Mouse (Mus musculus) liver, embryonic 14.5 days (tissue): ENCODE measurements around the gene Sycn. TPM values are rescaled to one million over a fixed set of nuclear protein-coding genes. Genes with fewer than 3 reads are reported as not detected.
A peak's percentile ranks its signal among the peaks of the same experiment; 100 is the strongest.

Experiments used
- ATAC-seq: fragments of 200-750 bp; cut with Nextera tagmentation; 2 replicates; pipeline ENCODE4 v1.8.0; 2017; ENCODE audit warnings: moderate number of reproducible peaks, mild to moderate bottlenecking, moderate library complexity; ENCODE audit not compliant: insufficient read depth
- DNase-seq, 3 experiments: peaks; one replicate each; pipeline ENCODE4 v3.0.0-alpha.2; 2012 to 2013; ENCODE audit warnings: low read depth in 3 of 3, low spot score in 3 of 3
- H3K27ac ChIP-seq: fragments of 300-500 bp; sonication (generic); 2 replicates; pipeline ENCODE4 v1.5.1; 2014; ENCODE audit warnings: moderate library complexity, mild to moderate bottlenecking, control low read depth, inconsistent platforms
- H3K27me3 ChIP-seq: fragments of 300-500 bp; sonication (generic); 2 replicates; pipeline ENCODE4 v1.6.1; 2014; ENCODE audit warnings: mild to moderate bottlenecking, low read length, moderate library complexity; ENCODE audit not compliant: control insufficient read depth, insufficient read depth
- H3K36me3 ChIP-seq: fragments of 300-500 bp; sonication (generic); replicated peaks from 2 replicates; pipeline ENCODE4 v1.6.1; 2014; ENCODE audit warnings: low read depth; ENCODE audit not compliant: control insufficient read depth, insufficient read depth
- H3K4me1 ChIP-seq, 2 experiments: fragments of 200-500 bp in 1 of 2; fragments of 300-500 bp in 1 of 2; sonication (generic) in 1 of 2; replicated peaks; 2 replicates each; pipeline ENCODE4 v1.6.1; 2012 to 2014; ENCODE audit warnings: antibody characterized with exemption in 1 of 2, inconsistent platforms in 1 of 2, low read length in 1 of 2; ENCODE audit not compliant: control insufficient read depth in 2 of 2, insufficient read depth in 2 of 2
- H3K4me2 ChIP-seq: fragments of 300-500 bp; sonication (generic); 2 replicates; pipeline ENCODE4 v1.6.1; 2014; ENCODE audit warnings: low read depth, mild to moderate bottlenecking, control low read depth, moderate library complexity
- H3K4me3 ChIP-seq, 2 experiments: fragments of 200-500 bp in 1 of 2; fragments of 300-500 bp in 1 of 2; sonication (generic) in 1 of 2; 2 replicates each; pipeline ENCODE4 v1.5.1; 2012 to 2014; ENCODE audit warnings: low read depth in 2 of 2, low read length in 2 of 2, mild to moderate bottlenecking in 2 of 2, control low read depth in 1 of 2, inconsistent platforms in 1 of 2, moderate library complexity in 1 of 2; ENCODE audit not compliant: insufficient read depth in 1 of 2
- H3K9ac ChIP-seq: fragments of 300-500 bp; sonication (generic); replicated peaks from 2 replicates; pipeline ENCODE4 v1.6.1; 2014; ENCODE audit warnings: mild to moderate bottlenecking, control low read depth, moderate library complexity
- H3K9me3 ChIP-seq: fragments of 300-500 bp; sonication (generic); 2 replicates; pipeline ENCODE4 v1.6.1; 2016; ENCODE audit warnings: low read length, mixed read lengths; ENCODE audit not compliant: control insufficient read depth
- CTCF ChIP-seq: IDR thresholded peaks from 2 replicates; pipeline ENCODE4 v1.5.1; 2016; ENCODE audit warnings: antibody characterized with exemption, low read depth, control low read depth
- EP300 ChIP-seq: IDR thresholded peaks from 2 replicates; pipeline ENCODE4 v1.6.1; 2016; ENCODE audit warnings: antibody characterized with exemption, low read depth
- WGBS: fragments of 180-500 bp; shearing (Covaris S2); extraction: QIAGEN DNeasy Blood & Tissue Kit; methylation state at CpG from one replicate; pipeline ENCODE4 v1.1.7; 2014; ENCODE audit not compliant: insufficient replicate concordance; 5-methylcytosine and 5-hydroxymethylcytosine counted together
- microRNA-seq: library from miRNA; unstranded; fragments of <30 nt; microRNA quantifications from one replicate; pipeline ENCODE4, GENCODE M21; 2016
- polyA plus RNA-seq, 2 experiments: library from polyadenylated mRNA; depleted of rRNA in 1 of 2; stranded (reverse) in 1 of 2; unstranded in 1 of 2; fragments of >200 nt; fragmentation: Nextera tagmentation in 1 of 2; extraction: Ambion mirVana in 1 of 2; gene quantifications; 2 replicates each; pipeline versions ENCODE4 v1.2.1 to v1.2.3; 2012 to 2014

The Sycn gene
- polyA plus RNA-seq, 2 experiments: not detected

- 26% methylated on average over 4 of the region's 4 CpGs for WGBS
- Histone ChIP-seq H3K4me2 (peak overlapping the region; percentile 76), H3K36me3 (no peaks in the 10 kb centered on the region; the same call in 1 of the 2 replicates), H3K27me3 (no peaks in the 10 kb centered on the region), H3K9ac (peak overlapping the region; percentile 47), H3K4me3 (no peak overlapping the region), H3K27ac (peak overlapping the region; percentile 95), H3K4me1 (peaks cover 63 to 75% of the 10 kb centered on the region in 2 experiments), H3K9me3 (no peaks in the 10 kb centered on the region)
- DNase-seq (peak in 1 of 3 experiments; percentile 62), ATAC-seq (peak; percentile 42)
- peak; percentile 51 for TF ChIP-seq EP300
- TF ChIP-seq CTCF: no peak; the same call in 1 of the 2 replicates
Measured at GRCm38 (mm10) chr7:28584468-28584867, 43.8 kb downstream of the Sycn start.

GRCm38 (mm10) chr7:28585001-28585400, 44.3 kb downstream of the Sycn start:
- DNase-seq (no peak), ATAC-seq (no peak)
- Histone ChIP-seq H3K9ac (peak overlapping the region; percentile 47; the same call in 1 of the 2 replicates), H3K4me2 (peak overlapping the region; percentile 76), H3K9me3 (no peaks in the 10 kb centered on the region), H3K27ac (peak overlapping the region; percentile 95), H3K4me3 (no peak overlapping the region), H3K27me3 (no peaks in the 10 kb centered on the region), H3K36me3 (no peaks in the 10 kb centered on the region; the same call in 1 of the 2 replicates), H3K4me1 (peaks cover 58 to 72% of the 10 kb centered on the region in 2 experiments)
- no peak for TF ChIP-seq CTCF
- TF ChIP-seq EP300: no peak
- WGBS: 68% methylated on average over 6 of the region's 6 CpGs

GRCm38 (mm10) chr7:28586663-28587411, 46.2 kb downstream of the Sycn start:
- TF ChIP-seq EP300 (no peak), CTCF (no peak)
- H3K9me3 ChIP-seq: no peaks in the 10 kb centered on the region
- ATAC-seq: no peak
- DNase-seq: no peak
- no peaks in the 10 kb centered on the region for H3K36me3 ChIP-seq
- no peaks in the 10 kb centered on the region for H3K27me3 ChIP-seq
- 74% methylated on average over 6 of the region's 6 CpGs for WGBS
- peaks cover 47 to 71% of the 10 kb centered on the region in 2 experiments for H3K4me1 ChIP-seq
- H3K4me2 ChIP-seq: no peak overlapping the region
- H3K9ac ChIP-seq: no peak overlapping the region
- H3K4me3 ChIP-seq: no peak overlapping the region
- H3K27ac ChIP-seq: no peak overlapping the region

GRCm38 (mm10) chr7:28587644-28588043, 47.0 kb downstream of the Sycn start:
- Histone ChIP-seq H3K27ac (no peak overlapping the region), H3K36me3 (no peaks in the 10 kb centered on the region), H3K4me2 (no peak overlapping the region), H3K27me3 (no peaks in the 10 kb centered on the region), H3K4me1 (peaks cover 44 to 71% of the 10 kb centered on the region in 2 experiments), H3K9ac (no peak overlapping the region), H3K4me3 (no peak overlapping the region), H3K9me3 (no peaks in the 10 kb centered on the region)
- ATAC-seq (no peak), DNase-seq (no peak)
- no peak for TF ChIP-seq CTCF
- no peak for TF ChIP-seq EP300

Small RNA genes within 50 kb of the gene (microRNA-seq; reads per million reads assigned to microRNA genes)
- gene Mir7049: 3.0 reads per million

Other genes starting within 250 kb of the Sycn start
- not detected in 2 replicates for gene Selenov, start 249.7 kb upstream of the Sycn start, polyA plus RNA-seq (2012; rRNA removed)
- gene Selenov, start 249.7 kb upstream of the Sycn start, polyA plus RNA-seq (2014; fragmentation: Nextera tagmentation; extraction: Ambion mirVana): not detected in 2 replicates
- gene Dll3, start 238.6 kb upstream of the Sycn start, polyA plus RNA-seq (2012; rRNA removed): 0.03 and 0.04 TPM in 2 replicates
- gene Dll3, start 238.6 kb upstream of the Sycn start, polyA plus RNA-seq (2014; fragmentation: Nextera tagmentation; extraction: Ambion mirVana): not detected in 2 replicates
- gene Timm50, start 228.8 kb upstream of the Sycn start, polyA plus RNA-seq (2012; rRNA removed): 45.4 and 52.3 TPM in 2 replicates
- 91.1 and 95.2 TPM in 2 replicates for gene Timm50, start 228.8 kb upstream of the Sycn start, polyA plus RNA-seq (2014; fragmentation: Nextera tagmentation; extraction: Ambion mirVana)
- 29.4 and 29.6 TPM in 2 replicates for gene Supt5, start 202.1 kb upstream of the Sycn start, polyA plus RNA-seq (2012; rRNA removed)
- gene Supt5, start 202.1 kb upstream of the Sycn start, polyA plus RNA-seq (2014; fragmentation: Nextera tagmentation; extraction: Ambion mirVana): 21.7 and 26.2 TPM in 2 replicates
- 512 and 1,209 TPM in 2 replicates for gene Rps16, start 190.2 kb upstream of the Sycn start, polyA plus RNA-seq (2012; rRNA removed)
- 874 and 900 TPM in 2 replicates for gene Rps16, start 190.2 kb upstream of the Sycn start, polyA plus RNA-seq (2014; fragmentation: Nextera tagmentation; extraction: Ambion mirVana)
- 3.2 and 3.3 TPM in 2 replicates for gene Plekhg2, start 168.3 kb upstream of the Sycn start, polyA plus RNA-seq (2012; rRNA removed)
- gene Plekhg2, start 168.3 kb upstream of the Sycn start, polyA plus RNA-seq (2014; fragmentation: Nextera tagmentation; extraction: Ambion mirVana): 2.7 and 3.4 TPM in 2 replicates
- 3.9 and 5.1 TPM in 2 replicates for gene Zfp36, start 160.6 kb upstream of the Sycn start, polyA plus RNA-seq (2012; rRNA removed)
- gene Zfp36, start 160.6 kb upstream of the Sycn start, polyA plus RNA-seq (2014; fragmentation: Nextera tagmentation; extraction: Ambion mirVana): 4.6 and 5.0 TPM in 2 replicates
- 21.0 and 22.2 TPM in 2 replicates for gene Med29, start 148.2 kb upstream of the Sycn start, polyA plus RNA-seq (2012; rRNA removed)
- gene Med29, start 148.2 kb upstream of the Sycn start, polyA plus RNA-seq (2014; fragmentation: Nextera tagmentation; extraction: Ambion mirVana): 25.7 and 27.2 TPM in 2 replicates
- 25.2 and 40.4 TPM in 2 replicates for gene Paf1, start 147.9 kb upstream of the Sycn start, polyA plus RNA-seq (2012; rRNA removed)
- gene Paf1, start 147.9 kb upstream of the Sycn start, polyA plus RNA-seq (2014; fragmentation: Nextera tagmentation; extraction: Ambion mirVana): 15.0 and 18.3 TPM in 2 replicates
- gene Gmfg, start 103.4 kb upstream of the Sycn start, polyA plus RNA-seq (2012; rRNA removed): 13.1 and 22.2 TPM in 2 replicates
- 31.4 and 39.3 TPM in 2 replicates for gene Gmfg, start 103.4 kb upstream of the Sycn start, polyA plus RNA-seq (2014; fragmentation: Nextera tagmentation; extraction: Ambion mirVana)
- gene Lrfn1, start 88.9 kb upstream of the Sycn start, polyA plus RNA-seq (2012; rRNA removed): 0.41 and 0.58 TPM in 2 replicates
- 0.15 TPM in 1 of 2 replicates, not detected in the other for gene Lrfn1, start 88.9 kb upstream of the Sycn start, polyA plus RNA-seq (2014; fragmentation: Nextera tagmentation; extraction: Ambion mirVana)
- not detected in 2 replicates for gene Ifnl2, start 30.4 kb upstream of the Sycn start, polyA plus RNA-seq (2012; rRNA removed)
- gene Ifnl2, start 30.4 kb upstream of the Sycn start, polyA plus RNA-seq (2014; fragmentation: Nextera tagmentation; extraction: Ambion mirVana): not detected in 2 replicates
- not detected in 2 replicates for gene Ifnl3, start 18.0 kb upstream of the Sycn start, polyA plus RNA-seq (2012; rRNA removed)
- not detected in 2 replicates for gene Ifnl3, start 18.0 kb upstream of the Sycn start, polyA plus RNA-seq (2014; fragmentation: Nextera tagmentation; extraction: Ambion mirVana)
- gene Nccrp1, start 6.4 kb downstream of the Sycn start, polyA plus RNA-seq (2012; rRNA removed): 0.05 TPM in 1 of 2 replicates, not detected in the other
- not detected in 2 replicates for gene Nccrp1, start 6.4 kb downstream of the Sycn start, polyA plus RNA-seq (2014; fragmentation: Nextera tagmentation; extraction: Ambion mirVana)
- gene Samd4b, start 57.3 kb downstream of the Sycn start, polyA plus RNA-seq (2012; rRNA removed): 12.0 and 14.2 TPM in 2 replicates
- 4.5 and 5.9 TPM in 2 replicates for gene Samd4b, start 57.3 kb downstream of the Sycn start, polyA plus RNA-seq (2014; fragmentation: Nextera tagmentation; extraction: Ambion mirVana)
- gene Pak4, start 57.3 kb downstream of the Sycn start, polyA plus RNA-seq (2012; rRNA removed): 11.5 and 12.3 TPM in 2 replicates
- gene Pak4, start 57.3 kb downstream of the Sycn start, polyA plus RNA-seq (2014; fragmentation: Nextera tagmentation; extraction: Ambion mirVana): 8.5 and 8.6 TPM in 2 replicates
- gene Acp7, start 90.4 kb downstream of the Sycn start, polyA plus RNA-seq (2012; rRNA removed): not detected in 2 replicates
- gene Acp7, start 90.4 kb downstream of the Sycn start, polyA plus RNA-seq (2014; fragmentation: Nextera tagmentation; extraction: Ambion mirVana): not detected in 2 replicates
- gene Fbxo27, start 152.0 kb downstream of the Sycn start, polyA plus RNA-seq (2012; rRNA removed): 0.37 and 0.55 TPM in 2 replicates
- 0.09 and 0.15 TPM in 2 replicates for gene Fbxo27, start 152.0 kb downstream of the Sycn start, polyA plus RNA-seq (2014; fragmentation: Nextera tagmentation; extraction: Ambion mirVana)
- 0.68 and 0.76 TPM in 2 replicates for gene Fbxo17, start 175.9 kb downstream of the Sycn start, polyA plus RNA-seq (2012; rRNA removed)
- gene Fbxo17, start 175.9 kb downstream of the Sycn start, polyA plus RNA-seq (2014; fragmentation: Nextera tagmentation; extraction: Ambion mirVana): 0.61 and 0.93 TPM in 2 replicates
- 46.2 and 50.2 TPM in 2 replicates for gene Mrps12, start 200.9 kb downstream of the Sycn start, polyA plus RNA-seq (2012; rRNA removed)
- gene Mrps12, start 200.9 kb downstream of the Sycn start, polyA plus RNA-seq (2014; fragmentation: Nextera tagmentation; extraction: Ambion mirVana): 82.5 and 91.0 TPM in 2 replicates
- 11.4 and 12.7 TPM in 2 replicates for gene Sars2, start 201.1 kb downstream of the Sycn start, polyA plus RNA-seq (2012; rRNA removed)
- 9.3 and 11.3 TPM in 2 replicates for gene Sars2, start 201.1 kb downstream of the Sycn start, polyA plus RNA-seq (2014; fragmentation: Nextera tagmentation; extraction: Ambion mirVana)
- not detected in 2 replicates for gene Ccer2, start 215.3 kb downstream of the Sycn start, polyA plus RNA-seq (2012; rRNA removed)
- not detected in 2 replicates for gene Ccer2, start 215.3 kb downstream of the Sycn start, polyA plus RNA-seq (2014; fragmentation: Nextera tagmentation; extraction: Ambion mirVana)
- gene Sirt2, start 225.8 kb downstream of the Sycn start, polyA plus RNA-seq (2012; rRNA removed): 18.5 and 18.7 TPM in 2 replicates
- 21.3 and 24.2 TPM in 2 replicates for gene Sirt2, start 225.8 kb downstream of the Sycn start, polyA plus RNA-seq (2014; fragmentation: Nextera tagmentation; extraction: Ambion mirVana)
- 15.0 and 19.7 TPM in 2 replicates for gene Nfkbib, start 226.6 kb downstream of the Sycn start, polyA plus RNA-seq (2012; rRNA removed)
- 27.0 and 29.6 TPM in 2 replicates for gene Nfkbib, start 226.6 kb downstream of the Sycn start, polyA plus RNA-seq (2014; fragmentation: Nextera tagmentation; extraction: Ambion mirVana)
- 4.3 and 4.7 TPM in 2 replicates for gene Rinl, start 248.1 kb downstream of the Sycn start, polyA plus RNA-seq (2012; rRNA removed)
- 4.0 and 4.8 TPM in 2 replicates for gene Rinl, start 248.1 kb downstream of the Sycn start, polyA plus RNA-seq (2014; fragmentation: Nextera tagmentation; extraction: Ambion mirVana)